10 mouse cellular contexts compared by ENCODE assay signal in the genomic region with DNA sequence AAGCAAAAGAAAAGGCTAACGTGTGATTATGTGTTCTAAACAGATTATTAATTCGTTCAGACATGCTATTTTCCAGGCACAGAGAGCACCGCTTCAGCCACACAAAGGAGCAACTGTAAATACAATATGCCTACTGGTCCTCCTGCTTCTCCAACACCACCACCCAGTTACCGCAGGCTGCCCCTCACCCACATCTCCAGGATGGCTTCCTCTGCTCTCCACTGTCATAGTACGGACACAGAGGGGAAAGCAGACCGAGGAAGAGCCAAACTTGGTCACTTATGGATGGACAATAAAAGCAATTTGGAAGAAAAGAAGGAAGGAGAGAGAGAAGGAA.
DNase-seq lines count a peak whose midpoint lies in the region; ATAC-seq and TF ChIP-seq lines count a peak whose summit lies in the region.
"Had no signal": no experiment of that assay in that cellular context is flagged by ENCODE, and none has a peak within 500 bp of the region (broad histone marks: within the 10 kb centered on the region; RNA-seq: fewer than 3 reads in every experiment).

No protein-coding gene starts in this region.

- H3K9ac ChIP-seq in kidney, postnatal 0 days (ENCODE audit: low read depth, low read length): no peak overlapping the region
- peak overlapping the region; percentile 45 for H3K9ac ChIP-seq in forebrain, embryonic 13.5 days
- H3K9ac ChIP-seq in intestine, embryonic 14.5 days (ENCODE audit: low read length): no peak overlapping the region
- H3K9ac ChIP-seq in neural tube, embryonic 12.5 days: 0 out of 2 replicates have a peak overlapping the region, but pooled peaks have one; percentile 3

- no peaks in the 10 kb centered on the region for H3K9me3 ChIP-seq in kidney, postnatal 0 days (replicated peaks; ENCODE audit: low read length)
- H3K9me3 ChIP-seq in forebrain, embryonic 13.5 days (replicated peaks): no peaks in the 10 kb centered on the region
- no peaks in the 10 kb centered on the region for H3K9me3 ChIP-seq in intestine, embryonic 14.5 days (ENCODE audit: control insufficient read depth, low read length)
- no peaks in the 10 kb centered on the region for H3K9me3 ChIP-seq in neural tube, embryonic 12.5 days

- TF ChIP-seq CTCF in kidney, postnatal 0 days (IDR thresholded peaks at IDR 0.05; ENCODE audit: low read depth): no peak

- no peaks in the 10 kb centered on the region for H3K27me3 ChIP-seq in kidney, postnatal 0 days (ENCODE audit: insufficient read depth, low read length)
- H3K27me3 ChIP-seq in forebrain, embryonic 13.5 days: no peaks in the 10 kb centered on the region
- H3K27me3 ChIP-seq in intestine, embryonic 14.5 days (replicated peaks; ENCODE audit: control insufficient read depth, insufficient read depth, low read length): no peaks in the 10 kb centered on the region
- H3K27me3 ChIP-seq in neural tube, embryonic 12.5 days (replicated peaks): no peaks in the 10 kb centered on the region

- peak overlapping the region; percentile 56 for H3K27ac ChIP-seq in kidney, postnatal 0 days
- peak overlapping the region; percentile 78 for H3K27ac ChIP-seq in forebrain, embryonic 13.5 days
- H3K27ac ChIP-seq in intestine, embryonic 14.5 days (ENCODE audit: low read depth): peak overlapping the region; percentile 78
- H3K27ac ChIP-seq in neural tube, embryonic 12.5 days: no peak overlapping the region
- H3K27ac ChIP-seq: macrophage had no signal

- 41% methylated on average over 6 of the region's 6 CpGs for WGBS in kidney, postnatal 0 days
- WGBS in forebrain, embryonic 13.5 days: 12% methylated on average over 6 of the region's 6 CpGs
- 42% methylated on average over 6 of the region's 6 CpGs for WGBS in intestine, embryonic 14.5 days
- 45% methylated on average over 6 of the region's 6 CpGs for WGBS in neural tube, embryonic 12.5 days

- no peak for ATAC-seq in kidney, postnatal 0 days (replicated peaks; ENCODE audit: low FRiP score, low read depth)
- ATAC-seq in forebrain, embryonic 13.5 days: peak; percentile 62; the same call in 1 of the 2 replicates
- no peak for ATAC-seq in intestine, embryonic 14.5 days (replicated peaks; ENCODE audit: low FRiP score, low TSS enrichment, low read depth)
- ATAC-seq in neural tube, embryonic 12.5 days (ENCODE audit: low FRiP score, low read depth): peak; percentile 22
- no peak for ATAC-seq in megakaryocyte progenitor cell, adult 5-6 weeks (replicated peaks; ENCODE audit: poor library complexity)

- H3K36me3 ChIP-seq in kidney, postnatal 0 days (ENCODE audit: insufficient read depth, low read length): no peaks in the 10 kb centered on the region
- H3K36me3 ChIP-seq in forebrain, embryonic 13.5 days (ENCODE audit: poor library complexity, severe bottlenecking): no peaks in the 10 kb centered on the region
- no peaks in the 10 kb centered on the region for H3K36me3 ChIP-seq in intestine, embryonic 14.5 days (ENCODE audit: control insufficient read depth, insufficient read depth, low read length)
- no peaks in the 10 kb centered on the region for H3K36me3 ChIP-seq in neural tube, embryonic 12.5 days

- no peak overlapping the region for H3K4me3 ChIP-seq in kidney, postnatal 0 days (replicated peaks; ENCODE audit: low read depth, low read length)
- no peak overlapping the region for H3K4me3 ChIP-seq in forebrain, embryonic 13.5 days
- H3K4me3 ChIP-seq in intestine, embryonic 14.5 days (ENCODE audit: low read depth, low read length): no peak overlapping the region
- no peak overlapping the region for H3K4me3 ChIP-seq in neural tube, embryonic 12.5 days

- H3K4me1 ChIP-seq in kidney, postnatal 0 days (replicated peaks; ENCODE audit: insufficient read depth, low read length): no peaks in the 10 kb centered on the region
- H3K4me1 ChIP-seq in forebrain, embryonic 13.5 days: peaks cover 34% of the 10 kb centered on the region
- peaks cover 29% of the 10 kb centered on the region for H3K4me1 ChIP-seq in intestine, embryonic 14.5 days (replicated peaks; ENCODE audit: control insufficient read depth, insufficient read depth, low read length)
- H3K4me1 ChIP-seq in neural tube, embryonic 12.5 days: peaks cover 20% of the 10 kb centered on the region

- peak overlapping the region; percentile 36; the same call in 1 of the 2 replicates for H3K4me2 ChIP-seq in kidney, postnatal 0 days (ENCODE audit: low read length)
- H3K4me2 ChIP-seq in forebrain, embryonic 13.5 days: peak overlapping the region; percentile 46
- H3K4me2 ChIP-seq in intestine, embryonic 14.5 days (ENCODE audit: low read length): peak overlapping the region; percentile 26
- H3K4me2 ChIP-seq in neural tube, embryonic 12.5 days (replicated peaks): peak overlapping the region; percentile 36; the same call in 1 of the 2 replicates

- no peak for DNase-seq in kidney, postnatal 0 days (ENCODE audit: low spot score)
- no peak for DNase-seq in kidney, adult 11 months
- no peak for DNase-seq in intestine, embryonic 14.5 days (ENCODE audit: low spot score)
- no peak for DNase-seq in gastrocnemius, postnatal 10 days
- no peak for DNase-seq in adrenal gland, postnatal 36 days
- DNase-seq: cerebellum, adult 8-10 months had no signal

Comparison
In these comparisons a context has a peak if more than half of its experiments do, and no peak if none do; other contexts are left out.
1. ATAC-seq: peak in forebrain, embryonic 13.5 days (single experiment) and neural tube, embryonic 12.5 days (single experiment); none in kidney, postnatal 0 days (single experiment), intestine, embryonic 14.5 days (single experiment) and megakaryocyte progenitor cell, adult 5-6 weeks (single experiment).
2. H3K9ac ChIP-seq: peak in forebrain, embryonic 13.5 days (single experiment) and neural tube, embryonic 12.5 days (single experiment); none in kidney, postnatal 0 days (single experiment) and intestine, embryonic 14.5 days (single experiment).
3. Peak in every context shown above with its lines, with median percentiles within 50 percentile points of each other: H3K4me2 ChIP-seq.